Mouse (Mus musculus): ENCODE measurements around the gene Sytl3. TPM values are rescaled to one million over a fixed set of nuclear protein-coding genes. Genes with fewer than 3 reads are reported as not detected.

Sytl3 gene
- polyA plus RNA-seq, 1 experiment = 1.2 TPM

- Histone ChIP-seq H3K27me3 (ENCODE audit: control insufficient read depth, insufficient read depth, low read length) (no peaks in the 10 kb centered on the region), H3K4me3 (ENCODE audit: control insufficient read depth, low read depth, low read length) (no peak overlapping the region), H3K27ac (ENCODE audit: control insufficient read depth, insufficient read depth, low read depth, low read length) (no peak overlapping the region), H3K36me3 (ENCODE audit: control insufficient read depth, insufficient read depth, low read length) (no peaks in the 10 kb centered on the region; the same call in 1 of the 2 replicates), H3K4me1 (ENCODE audit: control insufficient read depth, insufficient read depth, low read length) (no peaks in the 10 kb centered on the region; the same call in 1 of the 2 replicates)
- TF ChIP-seq POLR2A (IDR thresholded peaks at IDR 0.05; ENCODE audit: control insufficient read depth, low read depth, low read length) = no peak
- no peak for TF ChIP-seq CTCF (IDR thresholded peaks at IDR 0.05; ENCODE audit: control insufficient read depth, insufficient read depth, insufficient replicate concordance, low read depth, low read length)
Measured at GRCm38 (mm10) chr17:6741271-6741670, 82.4 kb downstream of the Sytl3 start.

- Histone ChIP-seq H3K4me3 (ENCODE audit: control insufficient read depth, low read depth, low read length) (no peak overlapping the region), H3K36me3 (ENCODE audit: control insufficient read depth, insufficient read depth, low read length) (no peaks in the 10 kb centered on the region; the same call in 1 of the 2 replicates), H3K4me1 (ENCODE audit: control insufficient read depth, insufficient read depth, low read length) (no peaks in the 10 kb centered on the region), H3K27me3 (ENCODE audit: control insufficient read depth, insufficient read depth, low read length) (no peaks in the 10 kb centered on the region), H3K27ac (ENCODE audit: control insufficient read depth, insufficient read depth, low read depth, low read length) (peak overlapping the region; percentile 5; the same call in 1 of the 2 replicates)
- no peak for TF ChIP-seq POLR2A (IDR thresholded peaks at IDR 0.05; ENCODE audit: control insufficient read depth, low read depth, low read length)
- TF ChIP-seq CTCF (IDR thresholded peaks at IDR 0.05; ENCODE audit: control insufficient read depth, insufficient read depth, insufficient replicate concordance, low read depth, low read length) = no peak
Measured at GRCm38 (mm10) chr17:6742083-6743038, 83.5 kb downstream of the Sytl3 start.

GRCm38 (mm10) chr17:6743039-6743575 is 84.2 kb downstream of the Sytl3 start:
- Histone ChIP-seq H3K27ac (ENCODE audit: control insufficient read depth, insufficient read depth, low read depth, low read length) (no peak overlapping the region), H3K4me3 (ENCODE audit: control insufficient read depth, low read depth, low read length) (no peak overlapping the region), H3K36me3 (ENCODE audit: control insufficient read depth, insufficient read depth, low read length) (no peaks in the 10 kb centered on the region; the same call in 1 of the 2 replicates), H3K27me3 (ENCODE audit: control insufficient read depth, insufficient read depth, low read length) (no peaks in the 10 kb centered on the region), H3K4me1 (ENCODE audit: control insufficient read depth, insufficient read depth, low read length) (no peaks in the 10 kb centered on the region)
- TF ChIP-seq CTCF (IDR thresholded peaks at IDR 0.05; ENCODE audit: control insufficient read depth, insufficient read depth, insufficient replicate concordance, low read depth, low read length) = no peak

GRCm38 (mm10) chr17:6743787-6744239 is 84.9 kb downstream of the Sytl3 start:
- no peak overlapping the region for H3K27ac ChIP-seq (ENCODE audit: control insufficient read depth, insufficient read depth, low read depth, low read length)
- H3K36me3 ChIP-seq (ENCODE audit: control insufficient read depth, insufficient read depth, low read length) = no peaks in the 10 kb centered on the region; the same call in 1 of the 2 replicates
- no peaks in the 10 kb centered on the region for H3K27me3 ChIP-seq (ENCODE audit: control insufficient read depth, insufficient read depth, low read length)
- TF ChIP-seq CTCF (IDR thresholded peaks at IDR 0.05; ENCODE audit: control insufficient read depth, insufficient read depth, insufficient replicate concordance, low read depth, low read length) (no peak), POLR2A (IDR thresholded peaks at IDR 0.05; ENCODE audit: control insufficient read depth, low read depth, low read length) (no peak)
- no peaks in the 10 kb centered on the region for H3K4me1 ChIP-seq (ENCODE audit: control insufficient read depth, insufficient read depth, low read length)
- H3K4me3 ChIP-seq (ENCODE audit: control insufficient read depth, low read depth, low read length) = no peak overlapping the region

- no peaks in the 10 kb centered on the region; the same call in 1 of the 2 replicates for H3K36me3 ChIP-seq (ENCODE audit: control insufficient read depth, insufficient read depth, low read length)
- TF ChIP-seq CTCF (IDR thresholded peaks at IDR 0.05; ENCODE audit: control insufficient read depth, insufficient read depth, insufficient replicate concordance, low read depth, low read length) (no peak), POLR2A (IDR thresholded peaks at IDR 0.05; ENCODE audit: control insufficient read depth, low read depth, low read length) (no peak)
- no peak overlapping the region for H3K27ac ChIP-seq (ENCODE audit: control insufficient read depth, insufficient read depth, low read depth, low read length)
- H3K4me3 ChIP-seq (ENCODE audit: control insufficient read depth, low read depth, low read length) = no peak overlapping the region
- no peaks in the 10 kb centered on the region for H3K4me1 ChIP-seq (ENCODE audit: control insufficient read depth, insufficient read depth, low read length)
- H3K27me3 ChIP-seq (ENCODE audit: control insufficient read depth, insufficient read depth, low read length) = no peaks in the 10 kb centered on the region
Measured at GRCm38 (mm10) chr17:6744366-6744765, 85.5 kb downstream of the Sytl3 start.

- H3K36me3 ChIP-seq (ENCODE audit: control insufficient read depth, insufficient read depth, low read length) = no peaks in the 10 kb centered on the region
- no peaks in the 10 kb centered on the region for H3K4me1 ChIP-seq (ENCODE audit: control insufficient read depth, insufficient read depth, low read length)
Measured at GRCm38 (mm10) chr17:6744871-6745270, 86.0 kb downstream of the Sytl3 start.

GRCm38 (mm10) chr17:6745503-6745902 is 86.6 kb downstream of the Sytl3 start:
- Histone ChIP-seq H3K4me3 (ENCODE audit: control insufficient read depth, low read depth, low read length) (no peak overlapping the region), H3K36me3 (ENCODE audit: control insufficient read depth, insufficient read depth, low read length) (no peaks in the 10 kb centered on the region), H3K27me3 (ENCODE audit: control insufficient read depth, insufficient read depth, low read length) (no peaks in the 10 kb centered on the region), H3K27ac (ENCODE audit: control insufficient read depth, insufficient read depth, low read depth, low read length) (no peak overlapping the region), H3K4me1 (ENCODE audit: control insufficient read depth, insufficient read depth, low read length) (no peaks in the 10 kb centered on the region)
- no peak for TF ChIP-seq POLR2A (IDR thresholded peaks at IDR 0.05; ENCODE audit: control insufficient read depth, low read depth, low read length)
- no peak for TF ChIP-seq CTCF (IDR thresholded peaks at IDR 0.05; ENCODE audit: control insufficient read depth, insufficient read depth, insufficient replicate concordance, low read depth, low read length)

More at GRCm38 (mm10) chr17:6744871-6745270, 86.0 kb downstream of the Sytl3 start:
- TF ChIP-seq POLR2A (IDR thresholded peaks at IDR 0.05; ENCODE audit: control insufficient read depth, low read depth, low read length) = no peak
- TF ChIP-seq CTCF (IDR thresholded peaks at IDR 0.05; ENCODE audit: control insufficient read depth, insufficient read depth, insufficient replicate concordance, low read depth, low read length) = no peak
- H3K27ac ChIP-seq (ENCODE audit: control insufficient read depth, insufficient read depth, low read depth, low read length) = no peak overlapping the region
- no peak overlapping the region for H3K4me3 ChIP-seq (ENCODE audit: control insufficient read depth, low read depth, low read length)
- H3K27me3 ChIP-seq (ENCODE audit: control insufficient read depth, insufficient read depth, low read length) = no peaks in the 10 kb centered on the region
